Mouse (Mus musculus): ENCODE results near the gene Klra10.

DNA sequence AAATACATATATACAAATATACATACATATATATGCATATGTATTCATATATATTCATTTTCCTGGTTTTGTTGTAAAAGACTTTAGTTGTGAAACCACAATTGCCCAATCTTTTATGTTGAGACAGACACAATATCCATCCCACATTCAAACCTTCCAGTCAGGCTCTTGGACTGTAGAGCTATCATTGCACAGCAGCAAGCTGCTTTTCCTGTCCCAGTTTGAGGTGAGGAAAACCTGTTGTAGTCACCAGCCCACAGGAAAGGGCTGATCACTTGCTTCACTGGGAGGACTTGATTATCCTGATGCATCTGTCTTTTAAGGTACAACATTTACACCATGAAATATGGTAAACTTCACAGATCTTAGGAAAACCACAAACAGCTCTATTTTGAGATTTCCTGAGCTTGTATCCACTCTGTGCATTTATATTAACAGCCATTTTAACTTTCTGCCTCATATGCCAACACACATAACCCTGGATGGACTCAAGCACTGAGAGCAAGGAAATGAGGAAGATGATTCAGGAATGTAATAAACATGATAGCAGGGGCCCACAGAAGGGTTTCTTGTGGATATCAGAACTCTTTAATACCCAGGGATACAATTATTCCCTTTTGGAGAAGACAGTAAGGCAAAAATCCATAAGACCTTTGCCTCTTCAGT, 6.4 kb upstream of the Klra10 start:
- no peak for TF ChIP-seq GATA1 (IDR thresholded peaks at IDR 0.05; ENCODE audit: low read length)
- TF ChIP-seq TAL1 (IDR thresholded peaks at IDR 0.05; ENCODE audit: low read length) = no peak

Data from erythroblast, embryonic 14.5 days (primary cell).